Mouse (Mus musculus): ENCODE data around the gene Snap91. TPM values are rescaled to one million over a fixed set of nuclear protein-coding genes. Genes with fewer than 3 reads are reported as not detected.

The Snap91 gene
- total and polyA plus RNA-seq, 2 experiments, result 0.18 TPM; not detected in 1

DNA sequence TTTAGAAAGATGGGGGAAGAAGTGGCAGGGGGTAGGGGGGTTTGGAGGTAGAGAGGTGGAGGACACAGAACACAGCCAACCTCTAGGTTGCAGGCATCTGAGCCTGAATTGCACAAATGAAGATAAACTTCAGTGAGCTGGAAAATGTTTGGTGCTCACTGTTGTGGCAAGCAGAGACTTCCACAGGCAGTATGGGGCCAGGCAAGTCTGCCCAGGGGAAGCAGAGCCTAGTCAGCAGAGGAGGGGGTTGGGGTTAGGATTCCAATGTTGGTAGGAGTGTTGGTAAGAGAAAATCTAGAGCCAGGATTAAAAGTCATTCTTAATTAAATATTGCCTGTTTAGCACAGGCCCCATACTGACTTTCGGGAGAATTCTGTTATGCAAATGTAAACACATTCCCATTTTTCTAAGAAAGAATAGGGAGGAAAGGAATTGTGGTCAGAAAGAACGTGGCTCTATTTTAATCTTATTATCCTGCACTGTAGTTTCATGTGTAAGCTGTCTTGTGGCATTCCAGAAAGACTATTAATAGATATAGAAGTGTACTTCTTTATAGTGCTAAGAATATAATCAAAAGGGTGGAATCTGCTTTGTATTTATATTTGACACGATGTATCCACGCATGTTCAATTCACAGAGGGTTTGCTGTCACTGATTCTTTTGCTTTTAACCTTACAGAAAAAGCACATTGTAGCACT is 19.2 kb upstream of the Snap91 start:
- Histone ChIP-seq H3K27ac (replicated peaks; ENCODE audit: insufficient read depth, low read depth, low read length) (no peak overlapping the region), H3K4me3 (ENCODE audit: insufficient read depth, low read depth, low read length) (no peak overlapping the region), H3K79me2 (ENCODE audit: control insufficient read depth, insufficient read depth, low read length) (no peaks in the 10 kb centered on the region), H3K36me3 (ENCODE audit: control insufficient read depth, insufficient read depth, low read length) (no peaks in the 10 kb centered on the region), H3K27me3 (ENCODE audit: control insufficient read depth, insufficient read depth, low read length) (0 out of 2 replicates have a peak, but pooled peaks cover 2% of the 10 kb centered on the region), H3K9ac (ENCODE audit: low read depth, low read length) (no peak overlapping the region), H3K4me1 (ENCODE audit: control insufficient read depth, insufficient read depth, low read length) (no peaks in the 10 kb centered on the region)
- no peak for TF ChIP-seq CTCF (IDR thresholded peaks at IDR 0.05; ENCODE audit: low read depth, low read length)
- WGBS, result 65% methylated on average over 4 of the region's 4 CpGs
- DNase-seq (ENCODE audit: extremely low read depth, low read depth, low spot score), result no peak

DNA sequence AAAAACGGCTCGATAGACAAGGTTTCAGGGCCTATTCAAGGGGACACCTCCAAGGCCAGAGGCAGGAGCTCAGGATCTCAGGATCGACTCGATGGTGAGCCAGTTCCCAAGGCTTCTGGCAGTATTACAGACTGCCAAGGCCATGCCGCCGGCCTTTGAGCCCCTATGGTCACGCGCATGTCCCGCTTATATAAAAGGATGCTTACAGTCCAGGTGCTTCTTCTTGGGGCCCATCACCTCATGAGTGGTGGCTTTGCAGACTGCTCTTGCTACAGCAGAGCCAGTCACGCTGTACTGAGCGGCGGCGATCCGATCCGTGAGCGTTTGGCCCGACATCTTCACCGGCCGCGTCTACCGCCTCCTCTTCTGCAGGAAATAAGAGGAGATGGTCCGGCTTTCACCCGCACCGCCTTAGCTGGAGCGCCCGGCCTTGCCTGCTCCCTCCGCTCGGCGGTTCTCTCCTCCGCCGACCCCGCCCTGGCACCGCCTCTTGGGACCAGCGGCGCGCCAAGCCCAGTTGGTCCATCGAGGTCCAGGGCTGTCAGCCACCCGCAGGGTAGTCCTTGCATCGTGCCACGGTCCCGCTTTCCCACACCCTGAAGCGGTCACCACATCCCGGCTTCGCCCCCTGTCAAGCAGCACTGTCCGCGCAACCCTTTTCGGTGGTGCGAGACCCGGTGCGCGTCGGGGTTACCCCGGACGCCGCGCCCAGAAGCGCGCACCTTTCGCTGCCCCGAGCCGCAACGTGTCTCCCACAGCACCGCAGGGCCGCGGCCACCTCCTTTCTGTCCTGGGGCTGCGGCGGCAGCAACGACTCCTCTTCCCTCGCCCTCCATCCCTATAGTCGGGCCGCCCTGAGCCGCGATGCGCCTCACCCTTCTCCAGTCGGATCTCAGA is 990 bp downstream of the Snap91 start:
- TF ChIP-seq POLR2A (IDR thresholded peaks at IDR 0.05; ENCODE audit: extremely low read depth, insufficient read depth, low read length) (no peak), CTCF (IDR thresholded peaks at IDR 0.05; ENCODE audit: low read depth, low read length) (no peak)
- WGBS, result 2% methylated on average over 75 of the region's 75 CpGs
- Histone ChIP-seq H3K4me3 (ENCODE audit: insufficient read depth, low read depth, low read length) (no peak overlapping the region), H3K27me3 (ENCODE audit: control insufficient read depth, insufficient read depth, low read length) (peaks cover 18% of the 10 kb centered on the region), H3K79me2 (ENCODE audit: control insufficient read depth, insufficient read depth, low read length) (no peaks in the 10 kb centered on the region), H3K27ac (replicated peaks; ENCODE audit: insufficient read depth, low read depth, low read length) (no peak overlapping the region), H3K4me1 (ENCODE audit: control insufficient read depth, insufficient read depth, low read length) (no peaks in the 10 kb centered on the region), H3K36me3 (ENCODE audit: control insufficient read depth, insufficient read depth, low read length) (no peaks in the 10 kb centered on the region), H3K9ac (ENCODE audit: low read depth, low read length) (no peak overlapping the region)
- DNase-seq (ENCODE audit: extremely low read depth, low read depth, low spot score), result no peak

DNA sequence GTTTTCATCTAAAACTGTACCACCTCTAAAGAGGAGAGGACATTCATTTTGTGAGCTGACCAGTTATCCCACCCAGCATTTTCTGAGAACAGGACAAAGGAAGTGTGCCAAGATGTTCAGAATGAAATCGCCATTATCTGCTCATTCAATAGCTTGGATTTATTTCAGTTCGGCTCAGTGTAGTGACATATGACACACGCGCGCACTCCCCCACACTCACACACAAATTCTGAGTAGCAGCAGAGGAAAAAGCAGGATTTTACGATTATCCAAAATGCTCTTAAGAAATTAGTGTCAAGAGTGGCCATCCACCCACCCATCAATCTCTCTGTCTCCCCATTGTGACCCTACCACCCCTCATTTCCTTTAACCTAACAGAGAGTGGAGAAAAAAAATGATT is 1.7 kb downstream of the Snap91 start:
- WGBS, result 76% methylated on average over 6 of the region's 6 CpGs
- Histone ChIP-seq H3K9ac (ENCODE audit: low read depth, low read length) (no peak overlapping the region), H3K4me1 (ENCODE audit: control insufficient read depth, insufficient read depth, low read length) (no peaks in the 10 kb centered on the region), H3K27me3 (ENCODE audit: control insufficient read depth, insufficient read depth, low read length) (peaks cover 18% of the 10 kb centered on the region), H3K27ac (replicated peaks; ENCODE audit: insufficient read depth, low read depth, low read length) (no peak overlapping the region), H3K4me3 (ENCODE audit: insufficient read depth, low read depth, low read length) (no peak overlapping the region), H3K36me3 (ENCODE audit: control insufficient read depth, insufficient read depth, low read length) (no peaks in the 10 kb centered on the region), H3K79me2 (ENCODE audit: control insufficient read depth, insufficient read depth, low read length) (no peaks in the 10 kb centered on the region)
- DNase-seq (ENCODE audit: extremely low read depth, low read depth, low spot score), result no peak
- TF ChIP-seq CTCF (IDR thresholded peaks at IDR 0.05; ENCODE audit: low read depth, low read length), result no peak
- TF ChIP-seq POLR2A (IDR thresholded peaks at IDR 0.05; ENCODE audit: extremely low read depth, insufficient read depth, low read length), result no peak

DNA sequence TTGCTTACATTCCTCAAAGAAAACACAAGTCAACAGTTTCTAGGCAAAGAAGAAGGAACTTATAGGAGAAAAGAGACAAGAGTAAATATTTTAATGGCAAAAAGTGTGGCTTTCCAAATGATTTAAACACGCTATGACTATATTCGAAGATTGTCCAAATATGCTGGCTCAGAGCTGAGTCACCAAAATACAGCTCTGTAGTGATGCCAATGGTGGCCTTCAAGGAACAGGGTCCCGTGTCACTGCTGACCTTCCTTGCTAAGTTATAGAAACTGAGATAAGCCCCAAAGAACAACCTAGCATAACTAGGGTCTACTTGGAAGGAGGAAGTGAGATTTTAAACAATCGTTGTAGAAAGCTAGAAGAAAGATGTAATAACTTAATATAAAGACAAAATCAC is 6.8 kb downstream of the Snap91 start:
- Histone ChIP-seq H3K9ac (ENCODE audit: low read depth, low read length) (no peak overlapping the region), H3K27me3 (ENCODE audit: control insufficient read depth, insufficient read depth, low read length) (no peaks in the 10 kb centered on the region), H3K4me1 (ENCODE audit: control insufficient read depth, insufficient read depth, low read length) (no peaks in the 10 kb centered on the region), H3K4me3 (ENCODE audit: insufficient read depth, low read depth, low read length) (no peak overlapping the region), H3K36me3 (ENCODE audit: control insufficient read depth, insufficient read depth, low read length) (no peaks in the 10 kb centered on the region), H3K79me2 (ENCODE audit: control insufficient read depth, insufficient read depth, low read length) (no peaks in the 10 kb centered on the region), H3K27ac (replicated peaks; ENCODE audit: insufficient read depth, low read depth, low read length) (no peak overlapping the region)
- WGBS, result 74% methylated on average over 4 of the region's 4 CpGs
- TF ChIP-seq POLR2A (IDR thresholded peaks at IDR 0.05; ENCODE audit: extremely low read depth, insufficient read depth, low read length) (no peak), CTCF (IDR thresholded peaks at IDR 0.05; ENCODE audit: low read depth, low read length) (no peak)
- DNase-seq (ENCODE audit: extremely low read depth, low read depth, low spot score), result no peak

DNA sequence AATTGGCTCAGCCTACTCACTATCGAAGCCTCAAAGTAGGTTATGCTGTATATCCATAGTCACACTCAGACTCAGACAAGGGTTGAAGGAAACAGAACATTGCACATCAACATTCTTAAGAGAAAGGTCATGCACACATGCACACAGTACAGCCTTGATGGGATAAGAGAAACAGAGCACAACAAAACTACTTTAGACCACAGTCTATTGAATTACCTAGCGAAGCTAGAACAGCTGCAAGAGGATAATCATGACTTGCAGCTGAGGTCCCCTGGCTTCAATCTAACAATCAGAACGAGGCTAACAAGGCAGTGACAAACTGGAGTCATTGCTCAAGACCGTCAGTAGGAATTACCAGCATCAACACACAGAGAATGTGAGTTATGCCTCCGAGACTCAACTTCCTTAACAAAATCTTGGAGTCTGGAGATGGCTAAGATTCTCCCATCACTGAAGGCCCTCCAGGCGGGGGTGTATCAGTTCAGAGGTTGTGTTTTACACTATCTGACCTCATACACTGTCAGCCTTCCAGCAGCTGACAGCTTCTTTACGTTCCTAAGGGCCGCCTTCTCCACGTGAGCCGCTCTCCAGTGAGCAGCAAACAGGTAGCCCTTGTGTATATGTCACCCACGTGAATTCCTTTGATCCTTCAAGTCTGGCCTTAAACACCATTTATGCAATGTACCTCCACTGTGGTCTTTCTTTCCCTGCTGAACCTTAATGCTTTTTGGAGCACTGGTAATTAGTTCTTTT is 10.7 kb downstream of the Snap91 start:
- Histone ChIP-seq H3K36me3 (ENCODE audit: control insufficient read depth, insufficient read depth, low read length) (no peaks in the 10 kb centered on the region), H3K4me3 (ENCODE audit: insufficient read depth, low read depth, low read length) (no peak overlapping the region), H3K9ac (ENCODE audit: low read depth, low read length) (no peak overlapping the region), H3K4me1 (ENCODE audit: control insufficient read depth, insufficient read depth, low read length) (no peaks in the 10 kb centered on the region), H3K27ac (replicated peaks; ENCODE audit: insufficient read depth, low read depth, low read length) (no peak overlapping the region), H3K79me2 (ENCODE audit: control insufficient read depth, insufficient read depth, low read length) (no peaks in the 10 kb centered on the region), H3K27me3 (ENCODE audit: control insufficient read depth, insufficient read depth, low read length) (no peaks in the 10 kb centered on the region)
- 67% methylated on average over 11 of the region's 11 CpGs for WGBS
- TF ChIP-seq POLR2A (IDR thresholded peaks at IDR 0.05; ENCODE audit: extremely low read depth, insufficient read depth, low read length), result no peak
- no peak for TF ChIP-seq CTCF (IDR thresholded peaks at IDR 0.05; ENCODE audit: low read depth, low read length)
- no peak for DNase-seq (ENCODE audit: extremely low read depth, low read depth, low spot score)
